Mouse (Mus musculus) megakaryocyte, embryonic 14.5 days (primary cell): Measurements from ENCODE around the gene C2cd2. TPM values are rescaled to one million over a fixed set of nuclear protein-coding genes. Genes with fewer than 3 reads are reported as not detected.

ENCODE experiments used
- H3K27me3 ChIP-seq: replicated peaks from 2 replicates; pipeline ENCODE3; 2012; ENCODE audit warnings: inconsistent platforms
- H3K36me3 ChIP-seq: replicated peaks from 2 replicates; pipeline ENCODE3; 2012; ENCODE audit warnings: low read length, inconsistent platforms, mixed read lengths
- H3K4me1 ChIP-seq: 2 replicates; pipeline ENCODE4 v1.6.1; 2012; ENCODE audit warnings: inconsistent platforms
- H3K4me3 ChIP-seq: replicated peaks from 2 replicates; pipeline ENCODE3; 2012; ENCODE audit warnings: moderate library complexity, mild to moderate bottlenecking, inconsistent platforms
- H3K9me3 ChIP-seq: 2 replicates; pipeline ENCODE4 v1.6.1; 2012; ENCODE audit warnings: inconsistent platforms
- FLI1 ChIP-seq: IDR thresholded peaks from 2 replicates; pipeline ENCODE4 v1.6.1; 2012; ENCODE audit warnings: low read length, inconsistent platforms, mixed read lengths
- GATA1 ChIP-seq: IDR thresholded peaks from 3 replicates; pipeline ENCODE4 v1.6.1; 2012; ENCODE audit warnings: mixed read lengths, low read length, inconsistent platforms, borderline replicate concordance
- polyA plus RNA-seq: library from polyadenylated mRNA; stranded (reverse); fragments of >175 nt; gene quantifications from 2 replicates; pipeline ENCODE4 v1.2.3, GENCODE M21; 2012; ENCODE audit warnings: low replicate concordance; ENCODE audit not compliant: insufficient read depth

Gene C2cd2
- polyA plus RNA-seq, 1 experiment: 11.5 TPM

- H3K4me1 ChIP-seq: peaks cover 14% of the 10 kb centered on the region
- no peak overlapping the region for H3K4me3 ChIP-seq
- no peaks in the 10 kb centered on the region for H3K27me3 ChIP-seq
- TF ChIP-seq GATA1: no peak
- no peak for TF ChIP-seq FLI1
- no peaks in the 10 kb centered on the region for H3K9me3 ChIP-seq
- peaks cover 15% of the 10 kb centered on the region for H3K36me3 ChIP-seq
These were observed 64.9 kb downstream of the C2cd2 start for GRCm38 (mm10) chr16:97897346-97898024.

DNA sequence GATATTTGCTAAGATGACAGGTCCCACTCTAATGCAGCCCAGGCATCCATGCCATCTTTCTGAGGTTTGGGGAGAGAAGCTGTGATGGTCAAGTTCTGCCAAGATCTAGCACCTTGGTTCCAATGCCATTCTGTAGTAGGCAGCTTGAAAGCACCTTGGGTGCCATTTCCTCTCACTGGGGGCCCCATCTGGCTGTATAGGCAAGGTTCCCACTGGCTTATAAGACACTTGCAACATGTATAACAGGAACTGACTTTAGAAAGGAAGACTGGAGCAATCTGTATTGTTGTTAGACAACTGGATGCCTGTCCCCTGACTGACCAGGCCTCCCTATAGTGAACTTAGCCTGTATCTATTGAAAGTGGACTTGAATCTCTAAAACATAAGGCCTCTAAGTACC lies 74.6 kb downstream of the C2cd2 start:
- no peaks in the 10 kb centered on the region for H3K4me1 ChIP-seq
- H3K4me3 ChIP-seq: no peak overlapping the region
- TF ChIP-seq FLI1 (no peak), GATA1 (no peak)
- H3K27me3 ChIP-seq: no peaks in the 10 kb centered on the region
- H3K9me3 ChIP-seq: no peaks in the 10 kb centered on the region
- H3K36me3 ChIP-seq: peaks cover 83% of the 10 kb centered on the region

DNA sequence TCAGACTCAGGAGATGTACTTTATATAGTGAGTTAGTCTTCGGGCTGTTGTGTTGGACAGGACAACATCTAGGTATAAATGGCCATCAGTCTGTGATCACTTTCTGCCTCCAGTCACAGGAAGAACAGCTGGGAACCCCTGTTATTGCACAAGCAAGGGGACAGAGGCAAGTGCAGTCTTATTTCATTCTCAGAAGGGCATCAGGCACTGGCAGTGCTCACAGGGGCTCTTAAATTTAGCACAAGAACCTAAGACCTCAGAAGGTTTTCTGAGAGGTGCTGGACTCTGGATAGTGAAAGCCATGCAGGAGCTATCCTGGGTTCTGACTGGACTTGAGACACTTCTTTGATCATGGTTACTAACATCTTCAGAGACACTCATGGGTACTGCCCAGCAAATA lies 78.7 kb downstream of the C2cd2 start:
- no peak for TF ChIP-seq FLI1
- no peak for TF ChIP-seq GATA1
- no peaks in the 10 kb centered on the region for H3K4me1 ChIP-seq
- H3K4me3 ChIP-seq: no peak overlapping the region

DNA sequence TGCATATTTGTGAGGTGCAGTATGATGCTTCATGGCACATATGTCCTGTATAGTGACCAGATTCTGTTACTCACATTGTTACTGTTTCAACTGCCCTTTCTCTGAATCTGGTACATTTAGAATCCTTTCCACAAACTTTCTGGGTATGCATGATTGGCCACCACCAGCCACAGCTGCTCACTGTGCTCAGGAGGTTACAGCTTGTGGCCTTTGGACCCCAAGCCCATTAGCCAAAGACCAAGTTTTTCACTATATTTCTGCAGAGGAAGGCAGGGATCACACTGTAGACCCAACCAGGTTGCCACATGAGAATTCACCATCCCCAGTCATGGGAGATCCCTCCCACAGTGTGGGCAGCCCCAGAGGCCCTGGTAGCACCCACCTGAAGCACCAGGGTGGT lies 79.5 kb downstream of the C2cd2 start:
- H3K4me1 ChIP-seq: no peaks in the 10 kb centered on the region
- TF ChIP-seq FLI1 (no peak), GATA1 (no peak)
- H3K4me3 ChIP-seq: no peak overlapping the region
- H3K27me3 ChIP-seq: no peaks in the 10 kb centered on the region
- peaks cover 83% of the 10 kb centered on the region for H3K36me3 ChIP-seq
- H3K9me3 ChIP-seq: no peaks in the 10 kb centered on the region

More for the DNA sequence above, 78.7 kb downstream of the C2cd2 start:
- peaks cover 83% of the 10 kb centered on the region for H3K36me3 ChIP-seq
- no peaks in the 10 kb centered on the region for H3K9me3 ChIP-seq
- H3K27me3 ChIP-seq: no peaks in the 10 kb centered on the region

- TF ChIP-seq FLI1 (no peak), GATA1 (no peak)
- H3K4me1 ChIP-seq: no peaks in the 10 kb centered on the region
- no peaks in the 10 kb centered on the region for H3K9me3 ChIP-seq
- H3K36me3 ChIP-seq: peaks cover 85% of the 10 kb centered on the region
- no peaks in the 10 kb centered on the region for H3K27me3 ChIP-seq
- no peak overlapping the region for H3K4me3 ChIP-seq
These were observed 83.3 kb downstream of the C2cd2 start for GRCm38 (mm10) chr16:97879134-97879533.

GRCm38 (mm10) chr16:97877502-97877901 lies 84.9 kb downstream of the C2cd2 start:
- H3K4me3 ChIP-seq: no peak overlapping the region
- peaks cover 85% of the 10 kb centered on the region for H3K36me3 ChIP-seq
- H3K4me1 ChIP-seq: no peaks in the 10 kb centered on the region
- H3K9me3 ChIP-seq: no peaks in the 10 kb centered on the region
- no peaks in the 10 kb centered on the region for H3K27me3 ChIP-seq
- TF ChIP-seq FLI1: no peak
- TF ChIP-seq GATA1: no peak

GRCm38 (mm10) chr16:97875101-97875500 lies 87.3 kb downstream of the C2cd2 start:
- TF ChIP-seq FLI1 (no peak), GATA1 (no peak)
- Histone ChIP-seq H3K4me1 (no peaks in the 10 kb centered on the region), H3K4me3 (no peak overlapping the region), H3K36me3 (peaks cover 78% of the 10 kb centered on the region), H3K9me3 (no peaks in the 10 kb centered on the region), H3K27me3 (no peaks in the 10 kb centered on the region)

DNA sequence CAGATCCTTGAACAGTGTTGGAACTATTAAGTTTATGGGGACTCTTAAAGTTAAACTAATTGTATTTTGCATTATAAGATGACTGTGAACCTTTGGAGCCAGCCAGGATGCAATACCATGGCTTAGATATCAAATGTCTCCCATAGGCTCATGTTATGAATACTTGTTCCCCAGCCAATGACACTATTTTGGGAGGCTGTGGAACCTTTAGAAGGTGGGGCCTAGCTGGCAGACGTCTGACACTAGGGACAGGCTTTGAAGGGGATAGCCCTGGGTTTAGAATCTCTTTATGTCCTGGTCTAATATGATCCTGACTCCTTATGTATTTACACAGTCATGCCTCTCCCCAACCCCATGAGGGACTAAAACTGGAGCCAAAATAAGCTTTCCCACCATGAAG lies 88.0 kb downstream of the C2cd2 start:
- Histone ChIP-seq H3K9me3 (no peaks in the 10 kb centered on the region), H3K4me1 (no peaks in the 10 kb centered on the region), H3K27me3 (no peaks in the 10 kb centered on the region), H3K36me3 (peaks cover 79% of the 10 kb centered on the region), H3K4me3 (no peak overlapping the region)
- no peak for TF ChIP-seq GATA1
- no peak for TF ChIP-seq FLI1

DNA sequence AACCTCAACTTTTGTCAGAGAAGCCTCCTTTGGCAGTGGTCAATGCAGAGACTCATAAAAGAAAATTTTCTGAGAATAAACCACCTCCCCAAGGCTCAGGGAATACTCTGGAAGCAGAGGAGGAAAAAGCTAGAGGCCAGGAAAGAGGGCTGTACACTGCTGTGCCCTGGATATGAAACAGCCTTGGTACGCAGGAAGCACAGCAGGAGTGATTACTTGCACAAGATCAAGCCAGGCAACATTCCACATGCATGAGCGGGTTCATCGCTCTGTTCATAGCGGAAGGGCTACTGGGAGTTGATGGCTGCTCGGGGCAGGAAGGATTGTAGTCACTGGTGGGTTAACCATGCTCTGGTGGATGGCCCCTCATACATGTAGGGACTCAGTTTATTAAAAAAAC lies 89.7 kb downstream of the C2cd2 start:
- peaks cover 87% of the 10 kb centered on the region for H3K36me3 ChIP-seq
- H3K4me3 ChIP-seq: no peak overlapping the region
- H3K4me1 ChIP-seq: no peaks in the 10 kb centered on the region
- H3K27me3 ChIP-seq: no peaks in the 10 kb centered on the region
- TF ChIP-seq FLI1: no peak
- no peak for TF ChIP-seq GATA1
- H3K9me3 ChIP-seq: no peaks in the 10 kb centered on the region

DNA sequence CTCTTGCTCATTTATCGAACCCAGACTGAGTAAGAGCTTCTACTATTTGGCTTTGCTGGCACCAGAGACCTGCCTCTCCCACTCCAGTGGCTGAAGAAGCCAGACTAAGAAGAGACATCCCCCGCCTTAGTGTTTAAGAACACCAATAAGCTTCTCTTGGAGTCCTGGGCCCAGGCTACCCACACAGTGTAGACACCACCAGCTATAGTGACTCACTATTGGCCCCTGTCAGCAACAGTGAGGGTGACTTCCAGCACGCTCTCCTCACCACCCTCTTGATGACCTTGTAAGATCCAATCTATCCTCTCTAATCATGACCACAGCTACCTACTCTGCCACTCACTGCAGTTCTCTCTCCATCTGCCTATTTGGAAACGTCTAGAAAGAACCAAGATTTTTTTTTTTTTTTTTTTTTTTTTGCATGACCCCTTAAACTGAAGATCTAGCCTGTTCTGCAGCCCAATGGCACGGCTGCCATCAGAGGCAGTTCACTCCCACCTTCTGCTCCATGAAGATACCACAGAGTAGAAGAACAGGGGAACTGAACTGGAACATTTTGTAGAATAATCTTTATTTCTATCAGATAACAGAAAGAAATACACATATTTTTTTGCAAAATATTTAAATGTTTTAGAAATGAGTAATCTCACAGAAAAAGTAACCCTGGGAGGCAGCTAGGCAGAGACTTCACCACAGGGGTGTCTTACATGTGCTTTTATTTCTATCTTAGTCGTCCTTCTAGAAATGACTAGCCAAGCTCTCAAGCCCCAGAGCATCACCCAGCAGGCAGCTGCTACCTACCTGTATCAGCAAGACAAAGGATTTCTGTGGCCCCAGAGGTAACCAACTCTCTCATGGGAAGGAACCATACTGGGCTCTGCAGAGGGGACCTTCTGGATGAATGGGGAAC lies 93.0 kb downstream of the C2cd2 start:
- Histone ChIP-seq H3K36me3 (peaks cover 84% of the 10 kb centered on the region), H3K9me3 (no peaks in the 10 kb centered on the region), H3K4me1 (no peaks in the 10 kb centered on the region), H3K4me3 (no peak overlapping the region), H3K27me3 (no peaks in the 10 kb centered on the region)
- TF ChIP-seq FLI1 (no peak), GATA1 (no peak)
